Mouse (Mus musculus): ENCODE results near the gene Gpc2. TPM values are rescaled to one million over a fixed set of nuclear protein-coding genes. Genes with fewer than 3 reads are reported as not detected.

Gpc2 gene
- polyA plus RNA-seq, 1 experiment from 2014 or later = 5.7 TPM

DNA sequence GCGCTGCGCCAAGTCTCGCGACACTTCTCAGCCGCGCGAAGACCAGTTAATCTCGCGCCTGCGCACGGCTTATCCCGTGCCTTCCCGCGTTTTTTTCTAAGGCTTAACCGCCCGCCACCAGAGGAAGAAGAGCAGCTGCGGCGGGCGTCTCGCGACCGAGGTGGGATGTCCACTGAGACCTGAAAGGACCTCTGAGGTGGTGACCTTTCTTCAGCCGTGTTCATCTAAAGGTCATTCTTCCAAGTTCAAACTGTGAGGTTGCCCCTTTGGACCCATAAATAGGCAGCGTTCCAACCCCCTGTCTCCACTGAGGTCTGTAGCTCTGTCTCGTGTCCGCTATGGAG, 592 bp upstream of the Gpc2 start:
- Histone ChIP-seq H3K27me3 (ENCODE audit: control insufficient read depth, insufficient read depth, low read length) (no peaks in the 10 kb centered on the region; the same call in 1 of the 2 replicates), H3K9ac (ENCODE audit: low read length) (no peak overlapping the region), H3K4me3 (ENCODE audit: low read length) (peak overlapping the region; percentile 65), H3K4me2 (ENCODE audit: low read depth, low read length) (peak overlapping the region; percentile 95), H3K36me3 (ENCODE audit: control insufficient read depth, insufficient read depth) (no peaks in the 10 kb centered on the region), H3K4me1 (ENCODE audit: control insufficient read depth, insufficient read depth, low read length) (peaks cover 7% of the 10 kb centered on the region), H3K27ac (ENCODE audit: low read length) (no peak overlapping the region), H3K9me3 (replicated peaks; ENCODE audit: control insufficient read depth, low read length) (peaks cover 10% of the 10 kb centered on the region)
- ATAC-seq (replicated peaks; ENCODE audit: extremely low read depth, insufficient read depth, low FRiP score) = no peak
- WGBS = 23% methylated on average over 26 of the region's 26 CpGs

DNA sequence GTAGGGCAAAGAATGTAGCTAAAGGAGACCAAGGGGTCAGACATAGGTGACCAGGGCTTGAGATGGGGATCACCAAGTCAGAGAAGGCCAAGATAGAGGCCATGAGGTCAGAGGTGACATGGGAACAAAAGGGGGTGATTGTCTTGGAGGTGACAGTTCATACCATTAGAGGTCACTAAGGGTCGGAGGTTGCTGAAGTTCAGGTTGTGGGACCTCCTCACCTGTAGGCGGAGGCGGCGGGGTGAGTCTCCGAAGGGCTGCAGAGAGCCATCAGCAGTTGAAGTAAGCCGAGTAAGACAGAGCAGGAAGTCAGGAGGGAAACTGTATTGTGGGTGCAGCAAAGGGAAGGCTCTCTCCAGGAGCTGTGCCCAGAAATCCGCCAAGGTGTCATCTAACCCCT, 1.8 kb downstream of the Gpc2 start:
- WGBS = 82% methylated on average over 7 of the region's 7 CpGs
- Histone ChIP-seq H3K9me3 (replicated peaks; ENCODE audit: control insufficient read depth, low read length) (peaks cover 10% of the 10 kb centered on the region), H3K27ac (ENCODE audit: low read length) (no peak overlapping the region), H3K27me3 (ENCODE audit: control insufficient read depth, insufficient read depth, low read length) (peaks cover 2% of the 10 kb centered on the region), H3K4me2 (ENCODE audit: low read depth, low read length) (no peak overlapping the region), H3K9ac (ENCODE audit: low read length) (no peak overlapping the region), H3K4me1 (ENCODE audit: control insufficient read depth, insufficient read depth, low read length) (peaks cover 7% of the 10 kb centered on the region), H3K4me3 (ENCODE audit: low read length) (no peak overlapping the region), H3K36me3 (ENCODE audit: control insufficient read depth, insufficient read depth) (no peaks in the 10 kb centered on the region)
- no peak for ATAC-seq (replicated peaks; ENCODE audit: extremely low read depth, insufficient read depth, low FRiP score)

DNA sequence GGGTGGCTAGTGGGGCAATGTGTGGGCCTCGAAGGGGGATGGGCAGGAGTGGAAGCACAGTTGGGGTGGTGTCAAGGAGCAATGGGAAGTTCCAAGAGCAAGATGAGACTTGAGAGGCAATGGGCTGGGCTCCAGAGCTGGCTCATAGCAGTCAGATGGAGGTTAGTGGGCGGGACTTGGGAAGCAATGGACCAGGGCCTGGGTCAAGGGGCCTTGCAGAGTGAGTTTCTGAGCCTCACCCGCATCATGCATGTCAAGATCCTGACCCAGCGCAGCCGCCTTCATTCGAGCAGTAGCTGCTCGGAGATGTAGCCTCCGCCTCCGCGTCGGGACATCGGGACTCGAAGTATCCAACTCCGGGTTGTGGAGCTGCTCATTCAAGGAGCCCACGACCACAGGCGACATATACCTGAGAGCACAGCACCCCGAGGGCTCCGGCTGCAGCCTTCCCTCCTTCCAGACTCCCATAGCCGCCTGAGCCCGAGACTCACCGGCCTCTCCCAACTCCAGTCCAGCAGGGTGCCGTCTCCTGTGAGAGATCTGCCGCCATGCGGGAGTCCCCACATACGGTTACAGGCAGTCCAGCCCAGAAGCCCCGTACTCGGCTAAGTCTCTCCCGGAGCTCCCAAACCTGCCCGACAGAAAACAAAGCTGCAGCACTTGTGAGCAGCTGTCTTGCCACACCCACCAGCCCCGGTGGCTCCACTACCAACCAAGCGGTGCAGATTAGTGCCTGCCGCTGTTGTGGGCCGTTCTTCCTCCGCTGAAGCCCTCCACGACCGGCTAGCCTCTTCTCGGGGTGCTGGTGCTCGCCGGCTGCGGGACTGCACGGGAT, 4.4 kb downstream of the Gpc2 start:
- no peak overlapping the region for H3K27ac ChIP-seq (ENCODE audit: low read length)
- WGBS = 41% methylated on average over 41 of the region's 41 CpGs
- peaks cover 6% of the 10 kb centered on the region for H3K4me1 ChIP-seq (ENCODE audit: control insufficient read depth, insufficient read depth, low read length)
- peak overlapping the region; percentile 54; the same call in 1 of the 2 replicates for H3K9ac ChIP-seq (ENCODE audit: low read length)
- H3K27me3 ChIP-seq (ENCODE audit: control insufficient read depth, insufficient read depth, low read length) = peaks cover 10% of the 10 kb centered on the region
- no peak for ATAC-seq (replicated peaks; ENCODE audit: extremely low read depth, insufficient read depth, low FRiP score)
- H3K4me3 ChIP-seq (ENCODE audit: low read length) = peak overlapping the region; percentile 35
- H3K36me3 ChIP-seq (ENCODE audit: control insufficient read depth, insufficient read depth) = no peaks in the 10 kb centered on the region
- peak overlapping the region; percentile 62 for H3K4me2 ChIP-seq (ENCODE audit: low read depth, low read length)
- H3K9me3 ChIP-seq (replicated peaks; ENCODE audit: control insufficient read depth, low read length) = peaks cover 2% of the 10 kb centered on the region

DNA sequence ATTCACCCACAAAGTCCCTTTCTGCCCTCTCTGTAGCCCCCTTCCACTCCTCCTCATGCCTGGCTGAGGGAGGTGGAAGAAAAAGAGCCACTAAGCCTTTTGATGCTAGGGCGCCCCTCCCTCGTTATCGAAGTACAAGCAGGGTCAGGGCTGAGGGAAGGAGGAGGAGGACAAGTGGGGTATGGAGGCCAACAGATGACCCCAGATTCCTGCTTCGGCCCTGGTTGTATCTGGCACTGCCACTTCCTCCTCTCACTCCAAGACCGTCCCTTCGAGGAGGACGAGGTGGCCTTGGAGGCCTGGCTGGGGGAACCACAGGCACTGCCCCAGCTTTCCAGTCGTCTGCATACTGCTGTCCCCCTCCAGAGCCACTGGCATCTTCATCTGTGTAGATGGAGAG, 5.6 kb downstream of the Gpc2 start:
- Histone ChIP-seq H3K27ac (ENCODE audit: low read length) (no peak overlapping the region), H3K27me3 (ENCODE audit: control insufficient read depth, insufficient read depth, low read length) (peaks cover 13% of the 10 kb centered on the region), H3K9me3 (replicated peaks; ENCODE audit: control insufficient read depth, low read length) (no peaks in the 10 kb centered on the region), H3K4me3 (ENCODE audit: low read length) (no peak overlapping the region), H3K4me1 (ENCODE audit: control insufficient read depth, insufficient read depth, low read length) (peaks cover 3% of the 10 kb centered on the region; the same call in 1 of the 2 replicates), H3K36me3 (ENCODE audit: control insufficient read depth, insufficient read depth) (no peaks in the 10 kb centered on the region), H3K4me2 (ENCODE audit: low read depth, low read length) (no peak overlapping the region), H3K9ac (ENCODE audit: low read length) (no peak overlapping the region)
- ATAC-seq (replicated peaks; ENCODE audit: extremely low read depth, insufficient read depth, low FRiP score) = no peak
- 80% methylated on average over 8 of the region's 8 CpGs for WGBS

DNA sequence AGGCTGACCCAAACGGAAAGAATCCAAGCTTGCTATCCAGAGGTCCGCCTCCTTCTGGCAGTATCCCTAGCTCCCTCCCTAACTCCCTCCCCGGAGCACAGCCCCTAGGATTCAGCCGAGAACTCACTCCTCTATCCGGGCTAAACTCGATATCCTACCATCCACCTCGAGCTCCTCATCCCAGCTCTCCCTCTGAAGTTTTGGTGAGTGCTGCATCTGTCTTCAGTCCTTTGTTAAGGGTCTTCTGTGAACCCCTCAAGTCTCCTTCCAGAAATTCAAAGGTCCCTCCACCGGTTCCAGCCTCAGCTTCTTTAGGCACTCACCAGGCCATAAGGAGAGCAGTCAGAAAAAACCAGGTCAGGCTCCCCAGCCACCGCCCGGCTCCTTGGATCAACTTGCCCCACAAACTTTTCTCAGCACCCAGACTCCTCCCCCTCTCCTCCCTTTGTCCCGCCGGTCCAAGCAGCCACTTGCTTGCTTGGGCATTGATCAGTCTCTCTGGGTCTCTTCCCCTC, 7.3 kb downstream of the Gpc2 start, which contains the start of gene Gal3st4:
TSS of gene Gal3st4 (minus strand) at position 432 of the 515 bp plus-strand sequence.
- 0 out of 2 replicates have a peak, but pooled peaks have one; percentile 38 for ATAC-seq (replicated peaks; ENCODE audit: extremely low read depth, insufficient read depth, low FRiP score)
- Histone ChIP-seq H3K27ac (ENCODE audit: low read length) (0 out of 2 replicates have a peak within 1 kb of the TSS, but pooled peaks have one; percentile 5), H3K4me1 (ENCODE audit: control insufficient read depth, insufficient read depth, low read length) (peaks cover 2% of the 10 kb centered on the region; the same call in 1 of the 2 replicates), H3K27me3 (ENCODE audit: control insufficient read depth, insufficient read depth, low read length) (peaks cover 13% of the 10 kb centered on the region), H3K4me3 (ENCODE audit: low read length) (no peak within 1 kb of the TSS; the same call in 1 of the 2 replicates), H3K4me2 (ENCODE audit: low read depth, low read length) (peak within 1 kb of the TSS; percentile 6), H3K9me3 (replicated peaks; ENCODE audit: control insufficient read depth, low read length) (no peaks in the 10 kb centered on the region), H3K9ac (ENCODE audit: low read length) (no peak within 1 kb of the TSS), H3K36me3 (ENCODE audit: control insufficient read depth, insufficient read depth) (no peaks in the 10 kb centered on the region)
- WGBS = 3% methylated on average over 12 of the region's 12 CpGs

DNA sequence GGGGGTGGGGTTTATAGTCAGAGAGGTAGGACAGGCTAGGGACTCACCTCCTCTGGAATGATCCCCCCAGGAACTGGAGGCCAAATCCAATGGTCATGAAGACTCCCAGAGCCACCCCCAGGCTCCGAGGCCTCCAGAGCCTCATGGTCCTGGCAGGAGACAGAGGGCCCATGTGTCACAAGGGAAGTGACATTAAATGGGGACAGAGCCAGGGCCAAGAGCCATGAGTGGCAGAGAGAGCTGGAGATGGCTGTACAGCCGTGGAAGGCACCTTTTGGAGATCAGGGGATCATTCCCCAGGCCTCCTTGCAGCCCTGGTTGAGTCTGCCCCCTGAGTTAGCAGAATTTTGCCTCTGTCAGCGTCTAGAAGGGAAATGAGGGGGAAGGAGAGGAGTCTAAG, 8.6 kb downstream of the Gpc2 start:
- peaks cover 2% of the 10 kb centered on the region; the same call in 1 of the 2 replicates for H3K4me1 ChIP-seq (ENCODE audit: control insufficient read depth, insufficient read depth, low read length)
- no peaks in the 10 kb centered on the region for H3K9me3 ChIP-seq (replicated peaks; ENCODE audit: control insufficient read depth, low read length)
- H3K4me3 ChIP-seq (ENCODE audit: low read length) = no peak overlapping the region
- no peak overlapping the region for H3K4me2 ChIP-seq (ENCODE audit: low read depth, low read length)
- no peak overlapping the region for H3K9ac ChIP-seq (ENCODE audit: low read length)
- H3K27me3 ChIP-seq (ENCODE audit: control insufficient read depth, insufficient read depth, low read length) = peaks cover 13% of the 10 kb centered on the region
- no peak for ATAC-seq (replicated peaks; ENCODE audit: extremely low read depth, insufficient read depth, low FRiP score)
- no peaks in the 10 kb centered on the region for H3K36me3 ChIP-seq (ENCODE audit: control insufficient read depth, insufficient read depth)
- no peak overlapping the region for H3K27ac ChIP-seq (ENCODE audit: low read length)
- WGBS = 50% methylated on average over 3 of the region's 3 CpGs

DNA sequence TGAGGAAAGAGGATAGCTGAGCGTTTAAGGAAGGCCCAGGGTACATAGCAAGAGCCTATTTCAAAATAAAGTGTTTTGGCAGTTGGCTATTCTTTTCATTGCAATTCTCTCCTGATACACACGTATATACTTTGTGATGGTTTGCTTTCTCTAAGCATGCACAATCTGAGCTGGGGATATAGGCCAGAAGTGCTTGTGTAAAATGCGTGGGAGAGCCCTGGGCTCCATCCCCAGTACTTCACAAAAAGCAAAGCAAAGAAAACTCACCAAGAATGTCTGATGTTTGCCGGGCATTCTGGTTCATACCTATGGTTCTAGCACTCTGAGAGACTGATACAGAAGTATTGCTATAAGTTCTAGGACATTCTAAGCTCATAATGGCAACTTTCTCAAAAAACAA, 10.8 kb downstream of the Gpc2 start:
- Histone ChIP-seq H3K27ac (ENCODE audit: low read length) (no peak overlapping the region), H3K4me2 (ENCODE audit: low read depth, low read length) (no peak overlapping the region), H3K4me3 (ENCODE audit: low read length) (no peak overlapping the region), H3K9ac (ENCODE audit: low read length) (no peak overlapping the region), H3K27me3 (ENCODE audit: control insufficient read depth, insufficient read depth, low read length) (peaks cover 13% of the 10 kb centered on the region), H3K36me3 (ENCODE audit: control insufficient read depth, insufficient read depth) (no peaks in the 10 kb centered on the region), H3K9me3 (replicated peaks; ENCODE audit: control insufficient read depth, low read length) (no peaks in the 10 kb centered on the region), H3K4me1 (ENCODE audit: control insufficient read depth, insufficient read depth, low read length) (peaks cover 5% of the 10 kb centered on the region; the same call in 1 of the 2 replicates)
- WGBS = 68% methylated on average over 4 of the region's 4 CpGs
- ATAC-seq (replicated peaks; ENCODE audit: extremely low read depth, insufficient read depth, low FRiP score) = no peak

DNA sequence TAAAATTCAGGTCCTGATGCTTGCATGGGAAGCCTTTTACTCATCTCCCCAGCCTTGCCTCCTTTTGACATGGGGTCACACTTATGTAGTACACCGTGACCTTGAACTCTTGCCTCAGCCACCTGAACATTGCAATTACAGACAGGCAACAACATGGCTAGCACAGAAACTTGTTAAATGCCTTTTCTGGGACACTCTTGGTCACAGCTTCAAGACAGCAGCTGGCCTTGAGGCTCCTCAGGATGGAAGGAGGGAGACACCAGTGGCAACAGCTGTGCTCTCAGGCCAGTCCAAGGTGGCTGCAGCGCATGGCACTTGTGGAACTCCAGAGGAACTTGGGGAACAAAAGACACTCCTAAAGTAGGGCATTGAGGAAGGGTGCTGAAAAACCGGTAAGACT, 12.7 kb downstream of the Gpc2 start:
- 90% methylated on average over 3 of the region's 3 CpGs for WGBS

DNA sequence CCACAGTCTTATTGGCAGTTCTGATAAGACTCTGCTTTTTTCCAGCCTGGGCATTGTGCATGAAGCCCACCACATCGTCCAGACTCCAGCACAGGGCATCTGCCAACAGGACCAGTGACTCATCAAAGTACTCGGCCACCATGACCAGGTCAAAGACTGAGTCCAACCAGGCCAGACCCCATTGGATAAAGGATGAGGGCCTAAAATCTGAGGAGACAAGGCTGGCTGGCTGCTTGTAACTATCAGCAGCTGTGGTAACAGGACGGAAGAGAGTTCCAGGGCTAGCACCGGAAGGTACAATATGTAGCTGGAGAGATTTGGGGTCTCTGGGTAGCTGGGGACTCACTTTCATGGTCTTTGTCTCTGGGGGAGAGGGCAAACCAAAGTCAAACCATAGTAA, 14.1 kb downstream of the Gpc2 start:
- Histone ChIP-seq H3K36me3 (ENCODE audit: control insufficient read depth, insufficient read depth) (peaks cover 4% of the 10 kb centered on the region), H3K27me3 (ENCODE audit: control insufficient read depth, insufficient read depth, low read length) (peaks cover 3% of the 10 kb centered on the region; the same call in 1 of the 2 replicates), H3K4me1 (ENCODE audit: control insufficient read depth, insufficient read depth, low read length) (peaks cover 13% of the 10 kb centered on the region), H3K4me2 (ENCODE audit: low read depth, low read length) (no peak overlapping the region), H3K4me3 (ENCODE audit: low read length) (no peak overlapping the region), H3K9me3 (replicated peaks; ENCODE audit: control insufficient read depth, low read length) (no peaks in the 10 kb centered on the region), H3K27ac (ENCODE audit: low read length) (no peak overlapping the region), H3K9ac (ENCODE audit: low read length) (no peak overlapping the region)
- WGBS = 86% methylated on average over 4 of the region's 4 CpGs
- ATAC-seq (replicated peaks; ENCODE audit: extremely low read depth, insufficient read depth, low FRiP score) = no peak

More for the DNA sequence above, 12.7 kb downstream of the Gpc2 start:
- Histone ChIP-seq H3K36me3 (ENCODE audit: control insufficient read depth, insufficient read depth) (no peaks in the 10 kb centered on the region), H3K4me1 (ENCODE audit: control insufficient read depth, insufficient read depth, low read length) (peaks cover 13% of the 10 kb centered on the region), H3K4me2 (ENCODE audit: low read depth, low read length) (no peak overlapping the region), H3K9me3 (replicated peaks; ENCODE audit: control insufficient read depth, low read length) (no peaks in the 10 kb centered on the region), H3K27ac (ENCODE audit: low read length) (no peak overlapping the region), H3K27me3 (ENCODE audit: control insufficient read depth, insufficient read depth, low read length) (peaks cover 11% of the 10 kb centered on the region), H3K4me3 (ENCODE audit: low read length) (no peak overlapping the region), H3K9ac (ENCODE audit: low read length) (no peak overlapping the region)
- ATAC-seq (replicated peaks; ENCODE audit: extremely low read depth, insufficient read depth, low FRiP score) = no peak
